ENCODE assay signal across 27 mouse cellular contexts in the genomic region with DNA sequence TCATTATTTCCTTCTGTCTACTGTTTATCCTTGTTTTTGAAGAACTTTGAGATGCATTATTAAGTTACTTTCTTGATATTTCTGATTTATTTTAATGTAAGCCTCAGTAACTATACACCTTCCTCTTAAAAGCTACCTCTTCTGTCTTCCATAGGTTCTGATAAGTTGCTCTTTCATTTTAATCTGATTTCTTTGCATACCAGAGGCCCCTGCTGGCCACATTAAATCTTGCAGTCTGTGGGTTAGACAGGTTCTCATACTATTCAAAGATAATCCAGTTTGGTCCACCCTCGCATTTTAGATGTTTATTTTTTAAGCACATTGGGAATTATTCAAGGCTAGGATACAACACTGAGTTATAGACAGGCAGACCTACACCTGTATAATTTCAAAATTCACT.
DNase-seq lines count a peak whose midpoint lies in the region; ATAC-seq and TF ChIP-seq lines count a peak whose summit lies in the region.
"Had no signal": no experiment of that assay in that cellular context is flagged by ENCODE, and none has a peak within 500 bp of the region (broad histone marks: within the 10 kb centered on the region; RNA-seq: fewer than 3 reads in every experiment).

No protein-coding gene starts in this region.

- H3K4me2 ChIP-seq in hindbrain, embryonic 11.5 days (replicated peaks; ENCODE audit: low read depth, low read length): no peak overlapping the region
- no peak overlapping the region for H3K4me2 ChIP-seq in hindbrain, embryonic 16.5 days (ENCODE audit: low read length)
- H3K4me2 ChIP-seq in midbrain, embryonic 14.5 days (ENCODE audit: low read length): no peak overlapping the region
- no peak overlapping the region for H3K4me2 ChIP-seq in stomach, postnatal 0 days (replicated peaks; ENCODE audit: low read depth)
- H3K4me2 ChIP-seq: hindbrain, embryonic 15.5 days; kidney, embryonic 15.5 days; limb, embryonic 12.5 days; liver, embryonic 12.5 days; neural tube, embryonic 13.5 days had no signal

- no peak overlapping the region for H3K9ac ChIP-seq in hindbrain, embryonic 11.5 days (ENCODE audit: low read depth, low read length)
- no peak overlapping the region for H3K9ac ChIP-seq in hindbrain, embryonic 16.5 days (ENCODE audit: low read depth, low read length)
- H3K9ac ChIP-seq in midbrain, embryonic 14.5 days (replicated peaks; ENCODE audit: low read length): no peak overlapping the region
- no peak overlapping the region for H3K9ac ChIP-seq in stomach, postnatal 0 days (ENCODE audit: low read length)
- H3K9ac ChIP-seq: hindbrain, embryonic 15.5 days; kidney, embryonic 15.5 days; limb, embryonic 12.5 days; liver, embryonic 12.5 days; neural tube, embryonic 13.5 days had no signal

- TF ChIP-seq EP300 in stomach, postnatal 0 days (optimal IDR thresholded peaks at IDR 0.05): no peak

- H3K27me3 ChIP-seq in hindbrain, embryonic 11.5 days (ENCODE audit: control insufficient read depth, insufficient read depth, low read length): no peaks in the 10 kb centered on the region
- H3K27me3 ChIP-seq in hindbrain, embryonic 16.5 days (replicated peaks; ENCODE audit: control insufficient read depth, insufficient read depth, low read length): no peaks in the 10 kb centered on the region
- no peaks in the 10 kb centered on the region for H3K27me3 ChIP-seq in midbrain, embryonic 14.5 days (ENCODE audit: control insufficient read depth, insufficient read depth, low read length)
- H3K27me3 ChIP-seq in midbrain, embryonic 10.5 days (ENCODE audit: low read depth, poor library complexity, severe bottlenecking): no peaks in the 10 kb centered on the region
- no peaks in the 10 kb centered on the region for H3K27me3 ChIP-seq in stomach, postnatal 0 days (ENCODE audit: control insufficient read depth, insufficient read depth, low read length)
- H3K27me3 ChIP-seq: hindbrain, embryonic 15.5 days; kidney, embryonic 15.5 days; limb, embryonic 12.5 days; liver, embryonic 12.5 days; neural tube, embryonic 13.5 days had no signal

- ATAC-seq in hindbrain, embryonic 11.5 days (ENCODE audit: low FRiP score): no peak
- no peak for ATAC-seq in hindbrain, embryonic 16.5 days
- ATAC-seq in midbrain, embryonic 14.5 days (ENCODE audit: low FRiP score, low TSS enrichment): no peak
- ATAC-seq in stomach, postnatal 0 days (ENCODE audit: low FRiP score, low TSS enrichment): no peak
- ATAC-seq: intestine, postnatal 0 days; liver, embryonic 12.5 days; midbrain, embryonic 16.5 days had no signal

- DNase-seq in cerebellum, postnatal 14 days: peak; percentile 3 to 5
- no peak for DNase-seq in cerebellum, adult 9-11 months
- DNase-seq in hindbrain, embryonic 11.5 days (ENCODE audit: low spot score): peak; percentile 3
- peak; percentile 9 for DNase-seq in midbrain, embryonic 14.5 days
- no peak for DNase-seq in midbrain, embryonic 10.5 days (ENCODE audit: low spot score)
- no peak for DNase-seq in stomach, postnatal 0 days (ENCODE audit: low spot score)
- no peak for DNase-seq in urinary bladder, postnatal 10 days (ENCODE audit: low spot score)
- DNase-seq: adrenal gland, postnatal 25 days; cerebellum, adult 11 months; gastrocnemius, adult 2 months; heart, postnatal 4 days; kidney, postnatal 4 days; layer of hippocampus, adult 9-11 months; lung, adult 18-20 months; retina, postnatal 1 day; right cerebral cortex, postnatal 25 days; thymus, postnatal 36 days had no signal

- TF ChIP-seq CTCF in stomach, postnatal 0 days (IDR thresholded peaks at IDR 0.05; ENCODE audit: low read depth): 0 out of 2 replicates have a peak, but pooled peaks have one; percentile 18

- no peaks in the 10 kb centered on the region for H3K36me3 ChIP-seq in hindbrain, embryonic 11.5 days (ENCODE audit: control insufficient read depth, insufficient read depth, low read length)
- H3K36me3 ChIP-seq in hindbrain, embryonic 16.5 days (ENCODE audit: control insufficient read depth, insufficient read depth, low read length): no peaks in the 10 kb centered on the region
- no peaks in the 10 kb centered on the region for H3K36me3 ChIP-seq in midbrain, embryonic 14.5 days (ENCODE audit: control insufficient read depth, insufficient read depth, low read length)
- H3K36me3 ChIP-seq in midbrain, embryonic 10.5 days: no peaks in the 10 kb centered on the region
- no peaks in the 10 kb centered on the region for H3K36me3 ChIP-seq in stomach, postnatal 0 days (ENCODE audit: control insufficient read depth, insufficient read depth, low read length)
- H3K36me3 ChIP-seq: heart, embryonic 10.5 days; hindbrain, embryonic 15.5 days; kidney, embryonic 15.5 days; limb, embryonic 12.5 days; liver, embryonic 12.5 days; neural tube, embryonic 13.5 days had no signal

- no peaks in the 10 kb centered on the region for H3K9me3 ChIP-seq in hindbrain, embryonic 11.5 days (ENCODE audit: control insufficient read depth, low read length)
- H3K9me3 ChIP-seq in hindbrain, embryonic 16.5 days (ENCODE audit: control insufficient read depth, low read length): no peaks in the 10 kb centered on the region
- no peaks in the 10 kb centered on the region for H3K9me3 ChIP-seq in midbrain, embryonic 14.5 days (ENCODE audit: control insufficient read depth, low read length)
- no peaks in the 10 kb centered on the region for H3K9me3 ChIP-seq in midbrain, embryonic 10.5 days (replicated peaks)
- no peaks in the 10 kb centered on the region for H3K9me3 ChIP-seq in stomach, postnatal 0 days (ENCODE audit: control insufficient read depth, low read length)
- H3K9me3 ChIP-seq: heart, embryonic 10.5 days; hindbrain, embryonic 15.5 days; kidney, embryonic 15.5 days; limb, embryonic 12.5 days; liver, embryonic 12.5 days; neural tube, embryonic 13.5 days had no signal

- H3K4me1 ChIP-seq in hindbrain, embryonic 11.5 days (replicated peaks; ENCODE audit: control insufficient read depth, insufficient read depth, low read length): no peaks in the 10 kb centered on the region
- no peaks in the 10 kb centered on the region for H3K4me1 ChIP-seq in hindbrain, embryonic 16.5 days (ENCODE audit: control insufficient read depth, insufficient read depth, low read depth, low read length)
- H3K4me1 ChIP-seq in midbrain, embryonic 14.5 days (ENCODE audit: control insufficient read depth, insufficient read depth, low read length): no peaks in the 10 kb centered on the region
- H3K4me1 ChIP-seq in midbrain, embryonic 10.5 days: no peaks in the 10 kb centered on the region
- H3K4me1 ChIP-seq in stomach, postnatal 0 days (replicated peaks; ENCODE audit: control insufficient read depth, insufficient read depth): no peaks in the 10 kb centered on the region
- H3K4me1 ChIP-seq: heart, embryonic 10.5 days; hindbrain, embryonic 15.5 days; kidney, embryonic 15.5 days; limb, embryonic 12.5 days; liver, embryonic 12.5 days; neural tube, embryonic 13.5 days had no signal

- H3K4me3 ChIP-seq in hindbrain, embryonic 11.5 days (ENCODE audit: low read depth, low read length): no peak overlapping the region
- no peak overlapping the region for H3K4me3 ChIP-seq in hindbrain, embryonic 16.5 days (ENCODE audit: low read length)
- no peak overlapping the region for H3K4me3 ChIP-seq in midbrain, embryonic 14.5 days (replicated peaks; ENCODE audit: low read depth, low read length)
- H3K4me3 ChIP-seq in midbrain, embryonic 10.5 days: no peak overlapping the region
- H3K4me3 ChIP-seq in stomach, postnatal 0 days (ENCODE audit: low read depth, low read length): no peak overlapping the region
- H3K4me3 ChIP-seq: gastrocnemius, adult 2 months; heart, embryonic 10.5 days; hindbrain, embryonic 15.5 days; kidney, embryonic 15.5 days; limb, embryonic 12.5 days; liver, embryonic 12.5 days; myocyte; neural tube, embryonic 13.5 days had no signal

- no peak overlapping the region for H3K27ac ChIP-seq in hindbrain, embryonic 11.5 days (ENCODE audit: low read depth, low read length)
- no peak overlapping the region for H3K27ac ChIP-seq in hindbrain, embryonic 16.5 days (ENCODE audit: low read depth, low read length)
- H3K27ac ChIP-seq in midbrain, embryonic 14.5 days (replicated peaks; ENCODE audit: low read depth, low read length): no peak overlapping the region
- no peak overlapping the region for H3K27ac ChIP-seq in midbrain, embryonic 10.5 days (replicated peaks)
- no peak overlapping the region for H3K27ac ChIP-seq in stomach, postnatal 0 days (replicated peaks)
- H3K27ac ChIP-seq: gastrocnemius, adult 2 months; heart, embryonic 10.5 days; hindbrain, embryonic 15.5 days; kidney, embryonic 15.5 days; limb, embryonic 12.5 days; liver, embryonic 12.5 days; neural tube, embryonic 13.5 days had no signal

- WGBS in hindbrain, embryonic 11.5 days: 83% methylated on average over 1 of the region's 1 CpGs
- WGBS in hindbrain, embryonic 16.5 days: 84% methylated on average over 1 of the region's 1 CpGs
- WGBS in midbrain, embryonic 14.5 days: 74% methylated on average over 1 of the region's 1 CpGs
- 87% methylated on average over 1 of the region's 1 CpGs for WGBS in midbrain, embryonic 10.5 days
- 58% methylated on average over 1 of the region's 1 CpGs for WGBS in stomach, postnatal 0 days

Comparison
In these comparisons a context has a peak if more than half of its experiments do, and no peak if none do; other contexts are left out.
1. DNase-seq: peak in cerebellum, postnatal 14 days (2 of 2), hindbrain, embryonic 11.5 days (single experiment) and midbrain, embryonic 14.5 days (single experiment); none in cerebellum, adult 9-11 months (single experiment), midbrain, embryonic 10.5 days (single experiment), stomach, postnatal 0 days (single experiment) and urinary bladder, postnatal 10 days (single experiment).